Mouse (Mus musculus) liver, postnatal 0 days (tissue): ENCODE results near the gene Rasal2.

ENCODE experiments used
- CTCF ChIP-seq: sonication (generic); IDR thresholded peaks from 2 replicates; pipeline ENCODE4 v1.5.1; 2016; ENCODE audit warnings: antibody characterized with exemption, low read depth
- EP300 ChIP-seq: IDR thresholded peaks from 2 replicates; pipeline ENCODE4 v1.6.1; 2016; ENCODE audit warnings: antibody characterized with exemption, low read depth, mild to moderate bottlenecking

GRCm38 (mm10) chr1:157346661-157347060 is 65.7 kb downstream of the Rasal2 start:
- TF ChIP-seq CTCF (no peak), EP300 (no peak)
